Mouse (Mus musculus): Measurements from ENCODE around the gene Gramd2. TPM values are rescaled to one million over a fixed set of nuclear protein-coding genes. Genes with fewer than 3 reads are reported as not detected.
A peak's percentile ranks its signal among the peaks of the same experiment; 100 is the strongest.
"Not testable (repeated sequence)": the region's sequence is repeated elsewhere in the genome, so short reads cannot be mapped to it uniquely, and the experiment has no call there.

Gramd2 gene
- polyA plus RNA-seq, 1 experiment from 2014 or later, result 0.40 TPM

GRCm38 (mm10) chr9:59751966-59752365, 72.0 kb downstream of the Gramd2 start:
- H3K36me3 ChIP-seq, result no peaks in the 10 kb centered on the region
- no peak for ATAC-seq (ENCODE audit: low FRiP score, low read depth)
- peak overlapping the region; percentile 94 for H3K4me3 ChIP-seq
- H3K9me3 ChIP-seq, result no peaks in the 10 kb centered on the region
- H3K4me1 ChIP-seq, result peaks cover 13% of the 10 kb centered on the region
- H3K27ac ChIP-seq (replicated peaks), result 0 out of 2 replicates have a peak overlapping the region, but pooled peaks have one; percentile 95
- no peaks in the 10 kb centered on the region for H3K27me3 ChIP-seq
- peak overlapping the region; percentile 92 for H3K9ac ChIP-seq (replicated peaks)
- H3K4me2 ChIP-seq (replicated peaks), result peak overlapping the region; percentile 80
- WGBS, result 6% methylated on average over 2 of the region's 2 CpGs

GRCm38 (mm10) chr9:59755199-59755598, 75.3 kb downstream of the Gramd2 start:
- no peak for ATAC-seq (ENCODE audit: low FRiP score, low read depth)
- Histone ChIP-seq H3K9ac (replicated peaks) (no peak overlapping the region), H3K27ac (replicated peaks) (no peak overlapping the region), H3K9me3 (no peaks in the 10 kb centered on the region), H3K27me3 (no peaks in the 10 kb centered on the region), H3K4me1 (peaks cover 3% of the 10 kb centered on the region), H3K4me3 (no peak overlapping the region), H3K36me3 (no peaks in the 10 kb centered on the region), H3K4me2 (replicated peaks) (no peak overlapping the region)
- 76% methylated on average over 2 of the region's 2 CpGs for WGBS

GRCm38 (mm10) chr9:59757016-59757415, 77.1 kb downstream of the Gramd2 start:
- H3K4me1 ChIP-seq; H3K4me3 ChIP-seq; H3K9ac ChIP-seq (replicated peaks); H3K36me3 ChIP-seq; ATAC-seq (ENCODE audit: low FRiP score, low read depth); H3K27ac ChIP-seq (replicated peaks); H3K4me2 ChIP-seq (replicated peaks); H3K27me3 ChIP-seq; H3K9me3 ChIP-seq: not testable (repeated sequence)
- 100% methylated on average over 3 of the region's 3 CpGs for WGBS

- ATAC-seq (ENCODE audit: low FRiP score, low read depth), result no peak
- no peak overlapping the region for H3K9ac ChIP-seq (replicated peaks)
- H3K4me2 ChIP-seq (replicated peaks), result no peak overlapping the region
- 85% methylated on average over 3 of the region's 3 CpGs for WGBS
- H3K27ac ChIP-seq (replicated peaks), result no peak overlapping the region
- H3K4me1 ChIP-seq, result no peaks in the 10 kb centered on the region
- H3K27me3 ChIP-seq, result no peaks in the 10 kb centered on the region
- no peak overlapping the region for H3K4me3 ChIP-seq
- no peaks in the 10 kb centered on the region for H3K36me3 ChIP-seq
- H3K9me3 ChIP-seq, result no peaks in the 10 kb centered on the region
Observed at GRCm38 (mm10) chr9:59760515-59760914, 80.6 kb downstream of the Gramd2 start.

GRCm38 (mm10) chr9:59766966-59767461, 87.1 kb downstream of the Gramd2 start:
- not testable (repeated sequence) for H3K9ac ChIP-seq (replicated peaks); H3K4me1 ChIP-seq; H3K9me3 ChIP-seq; H3K27me3 ChIP-seq; H3K36me3 ChIP-seq; ATAC-seq (ENCODE audit: low FRiP score, low read depth); H3K27ac ChIP-seq (replicated peaks); H3K4me2 ChIP-seq (replicated peaks); H3K4me3 ChIP-seq
- 95% methylated on average over 12 of the region's 13 CpGs for WGBS

Other genes starting within 250 kb of the Gramd2 start
- 24.0 and 28.5 TPM in 2 replicates for gene Arih1, start 193.5 kb upstream of the Gramd2 start, polyA plus RNA-seq (2016; fragmentation: Nextera tagmentation; extraction: Ambion mirVana)
- 45.5 and 47.7 TPM in 2 replicates for gene Hexa, start 140.6 kb upstream of the Gramd2 start, polyA plus RNA-seq (2016; fragmentation: Nextera tagmentation; extraction: Ambion mirVana)
- 0.21 TPM in 1 of 2 replicates, not detected in the other for gene Tmem202, start 140.3 kb upstream of the Gramd2 start, polyA plus RNA-seq (2016; fragmentation: Nextera tagmentation; extraction: Ambion mirVana)
- 22.0 and 22.1 TPM in 2 replicates for gene Celf6, start 102.2 kb upstream of the Gramd2 start, polyA plus RNA-seq (2016; fragmentation: Nextera tagmentation; extraction: Ambion mirVana)
- gene Parp6, start 62.9 kb upstream of the Gramd2 start, polyA plus RNA-seq (2016; fragmentation: Nextera tagmentation; extraction: Ambion mirVana), result 117 and 126 TPM in 2 replicates
- gene Pkm, start 23.8 kb upstream of the Gramd2 start, polyA plus RNA-seq (2016; fragmentation: Nextera tagmentation; extraction: Ambion mirVana), result 1,621 and 1,694 TPM in 2 replicates
- gene Senp8, start 70.6 kb downstream of the Gramd2 start, polyA plus RNA-seq (2016; fragmentation: Nextera tagmentation; extraction: Ambion mirVana), result 17.1 and 17.5 TPM in 2 replicates
- gene Myo9a, start 70.8 kb downstream of the Gramd2 start, polyA plus RNA-seq (2016; fragmentation: Nextera tagmentation; extraction: Ambion mirVana), result 22.9 and 26.2 TPM in 2 replicates